Mouse (Mus musculus) stomach, postnatal 0 days (tissue): ENCODE measurements at regions not wholly inside any gene's neighbourhood (a gene's known extent, or its start where the extent isn't known, plus 50 kb on each side); places are given as distances from the start of the nearest gene placed in this dataset.

Experiments
- CTCF ChIP-seq: IDR thresholded peaks from 2 replicates; pipeline ENCODE4 v1.5.1; 2016; ENCODE audit warnings: antibody characterized with exemption, low read depth, mild to moderate bottlenecking, moderate library complexity
- EP300 ChIP-seq: optimal IDR thresholded peaks from 2 replicates; pipeline ENCODE3; 2016; ENCODE audit warnings: antibody characterized with exemption

- TF ChIP-seq CTCF: no peak
- TF ChIP-seq EP300: no peak
These were observed 1645.9 kb upstream of the Cdh9 start for GRCm38 (mm10) chr15:15082577-15083128.
